Mouse (Mus musculus) cerebellum, adult 2 months (tissue): ENCODE measurements around the gene Suco. TPM values are rescaled to one million over a fixed set of nuclear protein-coding genes. Genes with fewer than 3 reads are reported as not detected.

Experiments used
- DNase-seq, 2 experiments: peaks; one replicate each; pipeline ENCODE4 v3.0.0; 2021
- H3K27ac ChIP-seq: fragments of 200-500 bp; 2 replicates; pipeline ENCODE4 v1.5.1; 2012; ENCODE audit warnings: low read length, control low read depth, inconsistent platforms; ENCODE audit not compliant: insufficient read depth
- H3K27me3 ChIP-seq: fragments of 200-500 bp; 2 replicates; pipeline ENCODE4 v1.6.1; 2012; ENCODE audit warnings: inconsistent platforms, mild to moderate bottlenecking, low read length, moderate library complexity; ENCODE audit not compliant: control insufficient read depth, insufficient read depth
- H3K4me1 ChIP-seq: fragments of 200-500 bp; 2 replicates; pipeline ENCODE4 v1.6.1; 2011; ENCODE audit warnings: low read length; ENCODE audit not compliant: control insufficient read depth, insufficient read depth
- H3K4me3 ChIP-seq: fragments of 200-500 bp; replicated peaks from 2 replicates; pipeline ENCODE3; 2011; ENCODE audit warnings: mild to moderate bottlenecking, low read depth, low read length, control low read depth; ENCODE audit not compliant: insufficient read depth
- CTCF ChIP-seq: fragments of 200-500 bp; IDR thresholded peaks from 2 replicates; pipeline ENCODE4 v1.5.1; 2011; ENCODE audit warnings: low read depth, mild to moderate bottlenecking, control low read depth, low read length, moderate library complexity, borderline replicate concordance; ENCODE audit not compliant: insufficient read depth
- POLR2A ChIP-seq: fragments of 200-500 bp; IDR thresholded peaks from 2 replicates; pipeline ENCODE4 v1.6.1; 2011; ENCODE audit warnings: low read length, control low read depth, borderline replicate concordance; ENCODE audit not compliant: insufficient read depth
- WGBS: fragments of 180-500 bp; shearing (Covaris S2); methylation state at CpG from one replicate; pipeline ENCODE4 v1.1.7; 2018; 5-methylcytosine and 5-hydroxymethylcytosine counted together
- polyA plus RNA-seq: library from polyadenylated mRNA; depleted of rRNA; stranded (reverse); fragments of >200 nt; gene quantifications from 2 replicates; pipeline ENCODE4 v1.2.3, GENCODE M21; 2012

Suco gene
- polyA plus RNA-seq, 1 experiment, result 15.1 TPM

- no peaks in the 10 kb centered on the region for H3K27me3 ChIP-seq
- TF ChIP-seq POLR2A (no peak), CTCF (no peak)
- 80% methylated on average over 12 of the region's 12 CpGs for WGBS
- H3K27ac ChIP-seq, result no peak overlapping the region
- no peak for DNase-seq
- H3K4me3 ChIP-seq, result no peak overlapping the region
- H3K4me1 ChIP-seq, result no peaks in the 10 kb centered on the region
These were observed 11.3 kb upstream of the Suco start for GRCm38 (mm10) chr1:161887679-161888260.

GRCm38 (mm10) chr1:161885762-161886161 lies 9.3 kb upstream of the Suco start:
- DNase-seq, result no peak
- TF ChIP-seq POLR2A, result no peak
- no peak for TF ChIP-seq CTCF
- no peak overlapping the region for H3K4me3 ChIP-seq
- H3K27me3 ChIP-seq, result no peaks in the 10 kb centered on the region
- H3K27ac ChIP-seq, result no peak overlapping the region
- 12% methylated on average over 1 of the region's 1 CpGs for WGBS
- no peaks in the 10 kb centered on the region for H3K4me1 ChIP-seq

- no peaks in the 10 kb centered on the region; the same call in 1 of the 2 replicates for H3K4me1 ChIP-seq
- peak; percentile 12 to 15 for DNase-seq
- TF ChIP-seq POLR2A (no peak), CTCF (no peak)
- 17% methylated on average over 5 of the region's 5 CpGs for WGBS
- no peak overlapping the region for H3K27ac ChIP-seq
- peak overlapping the region; percentile 56 for H3K4me3 ChIP-seq
- no peaks in the 10 kb centered on the region for H3K27me3 ChIP-seq
These were observed 1.2 kb upstream of the Suco start for GRCm38 (mm10) chr1:161877580-161878142.

GRCm38 (mm10) chr1:161875706-161876552 lies 553 bp downstream of the Suco start:
- Histone ChIP-seq H3K27ac (peak overlapping the region; percentile 76), H3K4me1 (no peaks in the 10 kb centered on the region; the same call in 1 of the 2 replicates), H3K4me3 (peak overlapping the region; percentile 87), H3K27me3 (no peaks in the 10 kb centered on the region)
- TF ChIP-seq CTCF (no peak), POLR2A (no peak)
- DNase-seq, result no peak
- 0% methylated on average over 34 of the region's 34 CpGs for WGBS

- no peak for DNase-seq
- no peak for TF ChIP-seq CTCF
- TF ChIP-seq POLR2A, result no peak
- no peak overlapping the region for H3K27ac ChIP-seq
- no peak overlapping the region for H3K4me3 ChIP-seq
- H3K27me3 ChIP-seq, result no peaks in the 10 kb centered on the region
- WGBS, result 25% methylated on average over 1 of the region's 1 CpGs
- no peaks in the 10 kb centered on the region for H3K4me1 ChIP-seq
These were observed 7.1 kb downstream of the Suco start for GRCm38 (mm10) chr1:161869422-161869821.

GRCm38 (mm10) chr1:161868413-161868812 lies 8.1 kb downstream of the Suco start:
- Histone ChIP-seq H3K27ac (no peak overlapping the region), H3K4me1 (no peaks in the 10 kb centered on the region), H3K27me3 (no peaks in the 10 kb centered on the region), H3K4me3 (no peak overlapping the region)
- no peak for TF ChIP-seq POLR2A
- no peak for TF ChIP-seq CTCF
- no peak for DNase-seq

- no peak for TF ChIP-seq CTCF
- TF ChIP-seq POLR2A, result no peak
- Histone ChIP-seq H3K4me1 (no peaks in the 10 kb centered on the region), H3K27me3 (no peaks in the 10 kb centered on the region), H3K4me3 (no peak overlapping the region), H3K27ac (no peak overlapping the region)
- no peak for DNase-seq
- whole genome bisulfite sequencing, result 86% methylated on average over 2 of the region's 2 CpGs
These were observed 12.7 kb downstream of the Suco start for GRCm38 (mm10) chr1:161863742-161864141.

- TF ChIP-seq POLR2A (no peak), CTCF (no peak)
- no peak for DNase-seq
- no peak overlapping the region for H3K4me3 ChIP-seq
- H3K27me3 ChIP-seq, result no peaks in the 10 kb centered on the region
- no peaks in the 10 kb centered on the region for H3K4me1 ChIP-seq
- no peak overlapping the region for H3K27ac ChIP-seq
- 95% methylated on average over 2 of the region's 2 CpGs for WGBS
These were observed 17.2 kb downstream of the Suco start for GRCm38 (mm10) chr1:161859248-161859647.
